Mouse (Mus musculus) liver, embryonic 14 days (tissue): Measurements from ENCODE around the gene Mdp1. TPM values are rescaled to one million over a fixed set of nuclear protein-coding genes. Genes with fewer than 3 reads are reported as not detected.

ENCODE experiments used
- polyA plus RNA-seq: library from polyadenylated mRNA; depleted of rRNA; stranded (reverse); fragments of >200 nt; gene quantifications from 2 replicates; pipeline ENCODE4 v1.2.3, GENCODE M21; 2012; rRNA removed

Mdp1 gene
- 14.2 and 15.2 TPM in 2 replicates for polyA plus RNA-seq

DNA sequence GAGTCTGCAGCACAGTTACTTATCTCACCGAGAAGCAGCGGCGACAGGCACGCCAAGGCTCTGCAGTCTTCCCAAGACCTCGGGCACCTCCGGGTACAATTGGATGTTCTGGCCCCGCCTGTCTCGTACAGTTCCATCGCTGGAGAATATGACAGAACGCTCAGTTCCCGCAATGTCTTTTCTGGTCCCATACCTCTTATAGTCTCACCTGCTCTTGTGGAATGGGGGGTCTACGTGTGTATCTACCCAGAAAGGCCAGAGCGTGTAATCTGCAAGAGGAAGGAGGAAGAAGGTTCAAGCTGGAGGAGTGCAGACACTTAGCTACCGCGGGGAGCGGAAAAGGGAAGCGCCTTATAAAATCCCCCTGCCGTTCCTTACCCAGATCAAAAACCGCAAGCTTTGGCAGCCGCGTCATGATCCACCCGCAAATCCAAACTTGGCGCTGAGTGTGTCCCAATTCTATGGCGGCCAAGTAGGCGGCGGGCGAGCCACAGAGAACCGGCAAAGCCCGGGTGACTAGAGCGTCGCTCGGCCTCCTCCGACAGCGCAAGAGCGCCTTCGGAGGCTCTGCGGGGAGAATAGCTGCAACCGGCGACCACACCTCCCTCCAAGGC lies at the start of gene Mdp1:
Gene Mdp1 (minus strand): TSS at position 549 of the 614 bp plus-strand sequence.

DNA sequence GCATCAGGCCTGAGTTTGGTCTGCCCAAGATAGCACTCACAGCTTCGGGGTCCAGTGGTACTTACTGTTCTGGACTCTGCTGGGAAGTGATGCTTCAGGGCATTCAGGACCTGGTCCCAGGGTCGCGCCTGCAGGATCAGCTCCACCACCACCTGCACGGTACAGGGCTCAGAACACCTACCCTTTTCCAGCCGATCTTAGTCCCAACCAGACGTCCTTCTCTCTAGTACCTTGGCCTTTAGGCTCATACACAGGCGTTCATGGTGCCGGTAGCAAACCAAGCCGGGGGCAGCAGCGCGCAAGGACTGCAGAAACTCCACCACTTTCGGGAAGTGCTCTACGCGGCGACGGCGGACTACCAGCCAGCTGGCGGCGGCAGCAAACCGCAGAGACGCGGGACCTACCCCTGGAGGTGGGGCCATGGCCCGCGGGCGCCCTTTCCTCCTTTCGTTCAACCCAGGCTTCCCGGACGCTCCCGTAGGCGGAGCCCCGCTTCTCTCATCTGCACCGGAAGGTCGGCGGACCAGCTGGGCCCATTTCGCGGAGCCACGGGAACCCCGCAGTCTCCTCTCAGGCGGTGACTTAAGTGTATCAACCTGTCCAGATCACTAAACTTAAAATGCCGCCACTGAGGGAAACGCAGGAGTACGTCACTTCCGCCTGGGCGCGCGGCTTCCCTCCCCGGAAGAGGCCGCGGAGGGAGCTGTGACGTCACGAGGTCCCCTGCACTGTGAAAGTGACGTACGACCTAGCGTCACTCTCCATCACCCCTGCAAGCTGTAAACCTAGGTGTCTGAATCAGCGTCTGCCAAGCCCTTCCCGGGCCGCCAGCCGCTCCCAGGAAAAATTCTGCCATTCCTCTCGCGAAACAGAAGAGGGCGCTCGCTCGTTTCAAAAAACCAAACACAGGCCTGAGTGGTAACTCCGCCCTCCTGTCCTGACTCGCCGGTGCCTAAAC lies 21.1 kb upstream of the Mdp1 start, which contains the start of gene Tinf2:
Gene Tinf2 (minus strand): TSS at position 661 of the 958 bp plus-strand sequence.

DNA sequence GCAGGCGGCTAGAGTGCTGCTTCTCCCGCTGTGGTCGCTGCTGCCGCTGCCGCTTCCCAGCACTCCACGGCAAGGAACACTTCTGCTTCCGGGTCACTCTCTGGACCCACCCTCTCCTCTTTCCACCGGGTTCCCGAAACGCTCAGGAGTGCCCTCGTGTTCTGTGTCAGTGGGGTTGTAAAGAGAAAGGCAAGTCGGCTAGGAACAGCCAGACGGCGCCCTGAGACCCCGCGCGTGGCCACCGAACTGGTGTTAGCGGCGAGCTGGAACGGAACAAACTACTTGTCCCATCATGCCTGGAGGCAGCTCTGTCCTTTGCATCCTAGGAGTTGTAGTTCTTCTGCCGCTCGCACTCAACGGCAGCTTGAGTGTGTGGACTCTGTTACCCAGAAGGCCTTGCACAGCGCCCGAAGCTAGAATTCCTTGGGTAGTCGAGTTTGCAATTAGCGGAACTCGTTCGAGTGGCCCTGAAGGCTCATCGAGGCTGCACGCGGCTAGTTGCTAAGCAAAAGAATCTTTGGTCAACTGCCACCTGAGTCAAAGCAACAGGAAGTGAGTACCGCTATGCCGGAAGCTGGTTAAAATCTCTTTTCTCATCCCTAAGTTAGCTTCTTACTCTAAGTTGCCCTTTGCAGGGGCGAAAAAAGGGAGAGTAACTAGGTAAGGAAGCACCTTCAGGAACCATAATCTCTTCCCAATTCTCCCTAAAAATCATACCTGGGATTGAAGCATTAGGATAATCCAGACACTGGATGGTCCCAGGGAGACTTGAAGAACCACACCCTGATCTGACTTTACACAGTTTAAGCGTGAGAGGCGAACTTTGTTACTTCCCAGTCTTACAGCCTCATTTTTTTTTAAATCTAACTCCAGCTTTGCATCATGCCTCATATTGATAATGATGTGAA lies 11.8 kb upstream of the Mdp1 start, which contains the start of the genes Gmpr2 and Nedd8:
Gene Gmpr2 (plus strand): TSS at position 109 of the 908 bp plus-strand sequence.
Gene Nedd8 (minus strand): TSS at position 292 of the 908 bp plus-strand sequence.

DNA sequence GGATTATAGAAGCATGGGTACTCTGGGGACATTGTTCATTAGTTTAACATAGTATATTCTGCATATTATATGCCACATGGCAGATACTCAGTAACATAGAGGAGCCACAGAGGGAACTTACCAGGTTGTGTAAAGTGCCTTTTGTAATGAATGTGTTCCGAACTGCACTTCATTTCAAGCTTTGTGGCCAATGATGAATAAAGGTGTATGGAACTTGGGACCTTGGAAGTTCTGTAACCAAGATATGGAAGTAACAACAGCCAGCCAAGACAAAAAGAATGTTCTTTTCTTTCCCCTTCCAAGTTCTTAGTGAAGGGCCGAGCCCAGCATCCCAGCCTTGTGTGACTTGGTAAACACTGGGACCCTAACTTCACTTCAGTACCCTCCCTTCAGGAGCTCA lies 10.4 kb downstream of the Mdp1 start, which contains the start of gene Tssk4:
Gene Tssk4 (plus strand): TSS at position 301 of the 400 bp plus-strand sequence.

DNA sequence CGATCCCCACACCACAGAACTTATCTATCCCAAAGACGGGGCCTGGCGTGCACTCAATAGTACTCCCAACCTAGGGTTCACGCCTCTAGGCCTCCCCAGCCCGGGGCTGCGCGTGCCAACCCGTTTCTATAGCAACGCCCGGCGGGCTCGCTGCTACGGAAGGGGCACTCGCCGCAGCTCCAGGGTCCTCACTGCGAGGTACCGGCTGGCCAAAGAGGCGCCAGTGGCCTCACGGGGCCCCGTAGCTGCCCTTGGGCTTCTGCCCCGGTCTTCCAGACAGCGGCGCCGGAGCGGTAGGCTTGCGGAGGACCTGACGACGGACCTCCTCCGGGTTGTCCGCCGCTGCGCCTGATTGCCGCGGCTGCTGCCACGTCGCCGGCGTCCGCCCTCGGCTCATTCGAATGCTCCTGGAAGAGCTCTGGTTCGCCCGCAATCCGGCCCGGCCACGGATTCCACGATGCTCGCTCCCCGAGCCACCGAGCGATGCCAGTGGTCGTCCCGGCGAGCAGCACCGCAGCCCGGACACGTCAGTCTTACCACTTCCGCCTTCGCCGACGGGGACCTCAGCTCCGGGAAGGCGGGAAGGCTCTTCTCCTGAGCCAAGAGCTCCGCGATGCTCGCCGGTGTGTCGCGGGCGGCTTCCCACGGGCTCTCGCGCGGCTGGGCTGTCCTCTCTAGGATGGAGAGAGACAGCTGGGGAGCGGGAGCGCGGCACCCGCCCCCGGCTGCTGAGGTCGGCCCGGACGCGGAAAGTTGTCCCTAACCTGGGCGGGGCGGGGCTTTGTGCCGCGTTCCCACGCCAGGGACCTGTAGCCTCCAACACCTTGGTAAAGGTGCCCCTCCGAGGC lies 17.0 kb downstream of the Mdp1 start, which contains the start of gene Tm9sf1:
Gene Tm9sf1 (minus strand): TSS at position 747 of the 848 bp plus-strand sequence.

DNA sequence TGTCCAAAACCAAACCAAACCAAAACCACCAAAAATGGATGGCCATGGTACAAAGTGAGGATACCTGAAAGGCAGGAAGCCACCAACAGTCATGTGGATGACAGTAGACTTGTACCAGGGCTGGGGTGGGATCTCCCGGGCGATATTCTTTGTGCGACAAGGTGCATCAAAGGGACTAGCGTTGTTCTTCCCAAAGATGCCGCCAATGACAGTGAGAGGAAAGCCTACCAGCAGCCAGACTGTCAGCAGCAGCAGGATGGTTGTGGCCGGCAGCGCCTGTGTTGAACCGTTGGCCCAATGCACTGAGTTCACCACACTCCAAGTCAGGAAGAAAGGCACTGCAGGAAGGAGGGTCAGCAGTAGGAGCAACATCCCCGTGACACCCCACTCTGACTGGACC lies 22.5 kb downstream of the Mdp1 start, which contains the start of gene Gm49378:
Gene Gm49378 (minus strand): TSS at position 101 of the 400 bp plus-strand sequence.

GRCm38 (mm10) chr14:55635523-55636007 lies 24.7 kb downstream of the Mdp1 start, which contains the start of gene Ipo4:
TSS of gene Ipo4 (minus strand) at chr14:55635957.

GRCm38 (mm10) chr14:55617822-55618221 lies 42.5 kb downstream of the Mdp1 start, which contains the start of gene Rec8:
TSS of gene Rec8 (plus strand) at chr14:55618037.

Other genes starting within 250 kb of the Mdp1 start
- 45.3 and 46.0 TPM in 2 replicates for gene Dhrs4, start 181.8 kb downstream of the Mdp1 start, polyA plus RNA-seq
- 2.0 and 2.3 TPM in 2 replicates for gene Carmil3, start 169.9 kb downstream of the Mdp1 start, polyA plus RNA-seq
- gene Cpne6, start 150.1 kb downstream of the Mdp1 start, polyA plus RNA-seq = 0.06 and 0.08 TPM in 2 replicates
- gene Nrl, start 135.5 kb downstream of the Mdp1 start, polyA plus RNA-seq = 0.01 TPM in 1 of 2 replicates, not detected in the other
- gene Pck2, start 120.2 kb downstream of the Mdp1 start, polyA plus RNA-seq = 21.6 and 22.1 TPM in 2 replicates
- gene Dcaf11, start 100.5 kb downstream of the Mdp1 start, polyA plus RNA-seq = 29.4 and 35.9 TPM in 2 replicates
- 0.76 and 0.83 TPM in 2 replicates for gene A730061H03Rik, start 100.1 kb downstream of the Mdp1 start, polyA plus RNA-seq
- gene Fitm1, start 84.9 kb downstream of the Mdp1 start, polyA plus RNA-seq = 0.20 and 0.69 TPM in 2 replicates
- 49.6 and 57.9 TPM in 2 replicates for gene Psme1, start 82.4 kb downstream of the Mdp1 start, polyA plus RNA-seq
- gene Emc9, start 75.2 kb downstream of the Mdp1 start, polyA plus RNA-seq = 17.8 and 19.8 TPM in 2 replicates
- 63.6 and 64.0 TPM in 2 replicates for gene Psme2, start 69.4 kb downstream of the Mdp1 start, polyA plus RNA-seq
- gene Rnf31, start 68.8 kb downstream of the Mdp1 start, polyA plus RNA-seq = 5.9 and 7.5 TPM in 2 replicates
- gene Irf9, start 56.9 kb downstream of the Mdp1 start, polyA plus RNA-seq = 17.6 and 23.7 TPM in 2 replicates
- 1.7 and 2.1 TPM in 2 replicates for gene Rec8, start 42.5 kb downstream of the Mdp1 start, polyA plus RNA-seq
- gene Ipo4, start 24.6 kb downstream of the Mdp1 start, polyA plus RNA-seq = 24.1 TPM in 2 replicates
- 1.5 and 1.6 TPM in 2 replicates for gene Gm49378, start 22.6 kb downstream of the Mdp1 start, polyA plus RNA-seq
- gene Tm9sf1, start 16.7 kb downstream of the Mdp1 start, polyA plus RNA-seq = 25.0 and 29.3 TPM in 2 replicates
- 0.35 and 0.44 TPM in 2 replicates for gene Tssk4, start 10.3 kb downstream of the Mdp1 start, polyA plus RNA-seq
- 13.3 and 16.5 TPM in 2 replicates for gene Gmpr2, start 11.4 kb upstream of the Mdp1 start, polyA plus RNA-seq
- gene Nedd8, start 11.6 kb upstream of the Mdp1 start, polyA plus RNA-seq = 177 and 195 TPM in 2 replicates
- 15.3 and 17.8 TPM in 2 replicates for gene Tinf2, start 21.3 kb upstream of the Mdp1 start, polyA plus RNA-seq
- gene Tgm1, start 53.4 kb upstream of the Mdp1 start, polyA plus RNA-seq = 2.4 and 2.5 TPM in 2 replicates
- 10.6 and 12.3 TPM in 2 replicates for gene Rabggta, start 61.8 kb upstream of the Mdp1 start, polyA plus RNA-seq
- gene Dhrs1, start 85.2 kb upstream of the Mdp1 start, polyA plus RNA-seq = 27.6 and 31.2 TPM in 2 replicates
- 12.2 and 15.0 TPM in 2 replicates for gene Nop9, start 85.2 kb upstream of the Mdp1 start, polyA plus RNA-seq
- gene Cideb, start 98.0 kb upstream of the Mdp1 start, polyA plus RNA-seq = 36.1 and 38.6 TPM in 2 replicates
- 0.57 and 0.65 TPM in 2 replicates for gene Ltb4r2, start 100.9 kb upstream of the Mdp1 start, polyA plus RNA-seq
- gene Ltb4r1, start 105.5 kb upstream of the Mdp1 start, polyA plus RNA-seq = 2.2 and 3.1 TPM in 2 replicates
- gene Adcy4, start 123.6 kb upstream of the Mdp1 start, polyA plus RNA-seq = 0.86 and 0.99 TPM in 2 replicates
- 12.6 and 15.4 TPM in 2 replicates for gene Ripk3, start 128.4 kb upstream of the Mdp1 start, polyA plus RNA-seq
- gene Nfatc4, start 162.6 kb upstream of the Mdp1 start, polyA plus RNA-seq = 0.71 and 1.5 TPM in 2 replicates
- gene Nynrin, start 193.5 kb upstream of the Mdp1 start, polyA plus RNA-seq = 1.6 and 1.7 TPM in 2 replicates
- 0.10 and 0.16 TPM in 2 replicates for gene Cbln3, start 223.9 kb upstream of the Mdp1 start, polyA plus RNA-seq
- gene Khnyn, start 224.4 kb upstream of the Mdp1 start, polyA plus RNA-seq = 7.3 and 8.4 TPM in 2 replicates
- gene Sdr39u1, start 239.8 kb upstream of the Mdp1 start, polyA plus RNA-seq = 5.3 and 6.1 TPM in 2 replicates